Mouse (Mus musculus) induced T-regulatory cell, adult 2 months (primary cell): Measurements from ENCODE around the gene Mrap.

ENCODE experiments used
- DNase-seq: peaks from one replicate; pipeline ENCODE4 v3.0.0-alpha.2; 2012; ENCODE audit warnings: low read depth

Gene Mrap

GRCm38 (mm10) chr16:90738092-90738956 lies at the start of gene Mrap:
TSS of gene Mrap (plus strand) at chr16:90738207.
- no peak for DNase-seq

DNA sequence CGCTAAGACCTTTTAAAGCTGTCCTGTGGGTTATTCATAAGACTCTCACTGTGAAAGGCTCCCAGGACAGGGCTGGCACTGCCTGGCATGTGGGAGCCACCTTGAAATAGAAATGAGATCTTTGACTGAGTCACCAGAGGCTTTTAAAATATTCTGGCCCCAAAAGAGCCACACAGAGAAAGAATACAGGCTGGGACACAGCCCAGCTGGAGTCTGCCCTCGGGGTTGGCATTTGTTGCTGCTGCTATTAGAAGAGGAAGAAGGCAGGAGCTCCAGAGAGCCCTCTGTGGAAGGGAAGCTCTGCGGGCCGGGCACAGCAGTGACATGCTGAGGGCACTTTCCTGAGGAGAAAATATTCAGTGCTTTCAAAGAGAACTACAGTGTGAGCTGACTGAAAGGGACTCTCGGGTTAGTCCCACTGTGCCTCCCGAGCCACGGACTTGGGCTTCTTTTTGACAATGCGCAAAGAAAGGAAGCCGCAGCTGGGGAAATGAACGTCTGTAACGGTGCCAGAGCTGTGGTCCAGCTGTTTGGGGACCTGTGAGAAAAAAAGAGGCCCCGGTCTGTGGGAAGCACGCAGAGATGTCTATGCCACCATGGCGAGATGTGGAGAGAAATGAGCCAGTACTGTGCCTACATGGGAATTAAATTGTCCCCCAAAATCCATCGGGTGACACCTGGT lies 45.2 kb upstream of the Mrap start:
- DNase-seq = no peak

DNA sequence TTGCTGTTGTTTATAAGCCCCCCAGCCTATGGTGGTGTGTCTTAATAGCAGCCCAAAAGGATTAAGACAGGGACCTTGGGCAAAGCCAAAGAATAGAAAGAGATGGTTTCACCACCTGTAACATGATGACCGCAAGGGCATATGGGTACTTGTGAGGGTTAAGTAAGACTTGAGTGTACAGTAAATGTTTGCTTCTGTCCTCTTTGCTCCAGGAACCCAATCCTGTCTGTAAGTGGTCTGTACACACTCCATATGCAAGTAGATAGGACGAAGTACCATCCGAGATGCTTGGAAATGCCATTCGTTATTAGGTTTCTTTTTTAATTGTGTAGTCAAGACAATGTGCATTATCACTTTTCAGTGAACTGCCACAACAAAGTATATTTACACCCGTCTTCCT lies 44.4 kb upstream of the Mrap start:
- DNase-seq = no peak

- DNase-seq = peak; percentile 79
These were observed 43.3 kb upstream of the Mrap start for GRCm38 (mm10) chr16:90694719-90695118.

DNA sequence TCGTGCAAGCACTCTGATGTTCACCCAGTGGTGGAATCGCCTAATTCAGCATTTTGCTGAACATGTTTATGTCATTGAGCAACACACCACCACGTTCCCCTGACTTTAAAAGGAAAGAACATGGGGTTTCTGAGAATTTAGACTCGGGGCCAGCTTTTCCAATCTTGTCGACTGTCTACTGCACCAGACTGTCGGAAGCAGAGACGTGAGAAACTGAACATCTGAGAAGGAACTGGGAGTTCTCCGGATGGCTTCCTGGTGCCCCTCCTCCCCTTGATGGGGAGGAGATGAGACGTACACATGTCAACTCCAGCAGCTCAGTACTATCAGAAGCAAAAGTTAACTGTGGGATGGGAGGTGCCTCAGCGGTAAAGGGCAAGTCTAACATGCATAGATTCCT lies 42.9 kb upstream of the Mrap start:
- no peak for DNase-seq

- no peak for DNase-seq
These were observed 41.7 kb upstream of the Mrap start for GRCm38 (mm10) chr16:90696306-90696705.

GRCm38 (mm10) chr16:90699390-90699789 lies 38.6 kb upstream of the Mrap start:
- no peak for DNase-seq

DNA sequence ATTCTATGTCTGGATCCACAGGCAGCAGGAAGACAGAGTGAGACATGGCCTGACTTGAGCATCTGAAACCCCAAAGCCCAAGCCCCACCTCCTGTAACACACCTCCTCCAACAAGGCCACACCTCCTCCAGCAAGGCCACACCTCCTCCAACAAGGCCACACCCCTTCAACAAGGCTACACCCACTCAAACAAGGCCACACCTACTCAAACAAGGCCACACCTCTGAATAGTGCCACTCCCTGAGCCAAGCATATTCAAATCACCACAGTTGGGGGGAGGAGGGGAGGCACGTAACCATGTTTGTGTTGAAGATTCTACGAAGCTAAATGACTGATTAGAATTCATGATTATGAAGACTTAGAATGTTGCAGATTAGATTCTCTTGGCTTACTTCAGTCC lies 36.5 kb upstream of the Mrap start:
- DNase-seq = no peak

GRCm38 (mm10) chr16:90703646-90704045 lies 34.4 kb upstream of the Mrap start:
- no peak for DNase-seq

DNA sequence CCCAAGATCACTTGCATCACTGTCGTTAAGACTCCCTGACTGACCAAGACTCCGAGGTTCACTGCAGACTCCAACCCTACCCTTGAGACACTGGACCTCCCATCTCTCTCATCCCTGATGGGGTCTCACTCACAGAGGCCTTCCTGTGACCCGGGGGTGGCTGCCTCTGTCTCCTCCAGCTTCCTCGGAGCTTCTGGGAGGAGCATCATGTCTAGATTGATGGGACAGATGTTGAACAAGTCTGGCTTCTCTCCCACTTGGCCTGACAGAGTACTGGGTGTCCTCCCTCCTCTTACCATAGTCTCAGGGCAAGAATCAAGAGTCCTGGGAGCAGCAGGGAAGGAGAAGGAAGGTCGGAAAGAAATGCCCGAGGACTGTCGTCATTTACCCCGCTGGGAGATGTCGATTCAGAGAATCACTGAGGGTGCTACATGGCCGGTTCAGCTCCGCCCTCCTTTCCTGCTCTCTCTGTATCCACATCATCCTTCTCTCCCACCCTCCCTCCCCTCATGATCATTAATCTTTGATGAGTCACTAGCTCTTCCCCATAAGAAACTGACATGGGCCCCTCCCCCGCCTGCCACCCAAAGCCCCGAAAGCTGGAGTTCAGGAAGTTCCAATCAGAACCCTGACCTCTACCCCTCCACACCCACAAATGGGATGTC lies 33.7 kb upstream of the Mrap start:
- DNase-seq = no peak

DNA sequence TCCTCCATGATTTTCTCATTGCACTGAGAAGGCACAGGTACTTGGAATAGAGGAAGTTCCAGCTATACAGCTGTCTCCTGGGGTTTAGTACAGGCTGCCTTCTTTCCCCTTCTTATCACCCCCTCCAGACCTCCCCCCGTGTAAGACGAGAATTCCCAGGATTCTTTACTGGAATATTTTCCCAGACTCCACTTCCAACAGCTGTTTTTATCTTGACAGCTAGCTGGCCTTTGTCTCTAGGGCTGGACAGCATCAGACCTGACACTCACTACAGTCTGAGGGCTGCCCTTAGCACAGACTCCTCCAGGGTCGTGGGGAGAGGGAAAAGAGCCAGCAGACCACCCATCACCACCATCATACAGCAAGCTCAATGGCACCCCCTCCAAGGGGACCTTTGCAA lies 31.7 kb upstream of the Mrap start:
- no peak for DNase-seq

DNA sequence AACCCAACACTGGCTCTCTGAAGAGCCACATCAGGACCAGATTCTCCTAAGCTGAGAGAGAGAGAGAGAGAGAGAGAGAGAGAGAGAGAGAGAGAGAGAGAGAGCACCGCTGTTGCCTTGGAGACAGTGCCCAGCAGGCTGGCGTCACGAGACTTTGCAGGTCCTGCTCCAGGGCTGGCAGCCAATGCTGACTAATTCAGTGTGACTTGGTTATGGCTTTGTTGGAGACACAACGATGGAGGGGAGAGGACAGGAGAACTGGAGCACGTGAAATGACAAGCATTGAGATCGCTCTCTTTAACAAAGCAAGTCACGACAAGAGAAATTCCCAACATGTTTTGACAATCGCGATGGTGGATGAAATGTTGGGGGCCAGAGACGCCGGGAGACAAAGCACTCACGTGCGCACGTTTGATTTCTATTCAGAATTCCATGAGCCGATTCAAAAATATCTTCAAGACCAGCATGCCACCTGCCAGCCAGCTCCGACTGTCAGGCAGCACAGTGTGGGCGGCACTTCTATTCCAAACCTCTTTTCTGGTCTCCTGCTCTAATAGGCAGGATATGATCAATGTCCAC lies 28.2 kb upstream of the Mrap start:
- DNase-seq = no peak

DNA sequence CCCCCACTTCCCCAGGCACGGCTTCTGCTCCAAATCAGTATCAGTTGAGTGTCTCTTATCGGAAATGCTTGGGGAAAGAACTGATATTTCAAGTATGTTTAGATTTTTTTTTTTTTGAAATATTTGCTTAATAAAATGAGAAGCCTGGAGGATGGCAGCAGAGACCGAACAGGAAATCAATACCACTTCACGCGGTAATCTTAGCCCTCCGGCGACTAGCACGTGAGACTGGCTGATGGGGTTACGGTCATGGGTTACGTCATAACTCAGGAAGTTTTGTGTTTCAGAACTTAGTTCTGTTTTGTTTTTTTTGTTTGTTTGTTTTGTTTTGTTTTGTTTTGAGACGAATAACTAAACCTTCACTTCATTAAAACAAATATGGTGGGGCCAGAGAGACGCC lies 27.7 kb upstream of the Mrap start:
- no peak for DNase-seq

- DNase-seq = no peak
These were observed 14.0 kb upstream of the Mrap start for GRCm38 (mm10) chr16:90724051-90724450.

DNA sequence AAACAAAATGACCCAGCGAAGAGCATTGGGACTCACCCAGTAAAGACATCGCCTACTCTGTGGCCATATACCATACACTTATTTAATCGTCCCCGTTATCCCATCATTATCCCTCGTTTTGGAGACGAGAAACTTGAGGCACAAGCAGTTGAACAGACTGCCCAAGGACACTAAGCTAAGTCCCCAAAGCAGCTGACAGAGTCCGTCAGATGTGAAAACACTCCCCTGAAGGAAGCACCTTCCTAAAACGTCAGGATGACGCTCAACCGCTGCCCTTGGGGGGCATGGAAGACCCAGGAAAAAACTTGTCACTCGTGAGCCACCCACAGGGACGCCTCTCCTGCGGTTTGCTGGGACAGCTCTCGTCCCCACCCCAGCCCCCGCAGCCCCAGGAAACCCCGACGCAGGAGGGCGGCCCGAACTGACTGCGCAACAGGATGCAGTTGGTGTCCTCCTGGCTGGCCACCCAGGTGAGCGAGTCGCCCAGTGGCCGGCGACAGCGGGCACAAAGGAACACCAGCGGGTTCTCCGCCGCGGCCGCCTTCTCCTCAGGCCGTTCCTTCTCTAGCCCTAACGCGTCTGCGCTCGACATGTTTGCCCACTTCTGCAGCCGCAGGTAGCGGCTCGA lies 11.3 kb upstream of the Mrap start:
- DNase-seq = peak; percentile 81

- peak; percentile 98 for DNase-seq
These were observed 10.5 kb upstream of the Mrap start, which contains the start of gene Mis18a for GRCm38 (mm10) chr16:90727233-90728115. TSS of gene Mis18a (minus strand) at chr16:90727404.

GRCm38 (mm10) chr16:90735611-90736010 lies 2.4 kb upstream of the Mrap start:
- no peak for DNase-seq

DNA sequence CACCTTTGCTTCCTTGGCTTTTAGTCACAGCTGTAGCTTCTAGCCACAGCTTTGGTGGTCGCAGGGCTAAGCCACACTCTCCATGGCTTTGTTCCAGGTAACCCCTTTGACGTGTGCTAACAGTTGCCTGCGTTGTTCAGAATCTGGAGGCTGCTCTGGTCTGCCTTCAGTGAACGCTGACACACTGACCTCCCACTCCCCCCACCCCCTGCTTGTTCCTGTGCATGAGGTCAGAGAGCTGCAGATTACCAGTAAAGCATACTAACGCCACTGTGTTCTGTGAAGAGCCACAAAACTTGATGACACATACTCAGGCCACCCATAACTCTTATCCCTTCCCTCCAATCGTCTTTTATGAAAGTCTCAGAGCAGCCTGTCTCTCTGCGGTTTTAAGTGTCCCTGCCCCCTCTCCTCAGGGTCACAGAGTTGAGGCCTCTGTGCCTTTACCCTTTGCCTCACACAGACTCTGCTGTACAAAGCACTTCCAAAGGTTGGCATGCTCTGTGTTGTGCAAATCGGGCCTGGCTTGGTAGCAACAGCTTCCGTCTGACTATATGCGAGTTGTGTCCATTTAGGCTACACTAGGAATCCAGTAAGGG lies 1.2 kb upstream of the Mrap start:
- DNase-seq = no peak

DNA sequence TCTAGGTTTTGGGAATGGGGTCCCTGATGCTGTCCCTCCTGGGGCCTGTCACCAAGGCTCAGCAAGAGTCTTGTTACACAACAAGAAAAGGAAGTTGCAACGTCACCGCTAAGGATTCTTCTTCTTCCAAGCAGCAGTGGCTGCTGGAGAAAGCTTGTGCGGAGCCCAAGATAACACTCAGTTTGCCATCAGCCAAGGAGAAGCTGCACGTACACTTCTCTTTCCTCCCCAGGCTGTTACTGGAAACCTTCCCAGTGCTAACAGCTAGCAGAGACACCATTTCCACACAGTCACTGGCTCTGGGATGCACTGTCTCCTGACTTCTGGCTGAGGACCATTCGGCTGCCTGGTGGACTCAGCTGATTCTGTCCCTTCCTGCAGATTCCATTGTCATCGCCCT lies 9.1 kb downstream of the Mrap start:
- DNase-seq = no peak

DNA sequence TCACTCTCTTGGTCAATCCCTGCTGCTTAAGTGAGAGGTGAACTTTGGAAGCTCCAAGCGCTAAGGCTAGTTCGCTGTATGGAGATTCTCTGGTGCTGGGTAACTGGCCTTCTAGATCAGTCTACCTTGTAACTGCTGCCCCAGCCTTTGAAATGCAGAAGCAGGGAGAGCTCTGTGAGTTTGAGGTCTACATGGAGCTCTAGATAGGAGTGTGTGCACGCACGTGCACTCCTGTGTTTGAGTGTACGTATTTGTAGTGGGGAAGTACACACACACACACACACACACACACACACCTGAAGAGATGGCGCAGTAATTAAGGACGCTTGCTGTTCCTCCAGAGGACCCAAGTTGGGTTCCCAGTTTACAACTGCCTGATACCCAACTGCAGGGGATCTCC lies 10.2 kb downstream of the Mrap start:
- DNase-seq = no peak
